ENCODE assay signal across 37 mouse cellular contexts in genomic region chr5:107698888-107699287, GRCm38 (mm10). TPM values are rescaled to one million over a fixed set of nuclear protein-coding genes. Genes with fewer than 3 reads are reported as not detected.
DNase-seq lines count a peak whose midpoint lies in the region; ATAC-seq and TF ChIP-seq lines count a peak whose summit lies in the region.
"Had no signal": no experiment of that assay in that cellular context is flagged by ENCODE, and none has a peak within 500 bp of the region (broad histone marks: within the 10 kb centered on the region; RNA-seq: fewer than 3 reads in every experiment).

No protein-coding gene starts in this region.

- no peak for TF ChIP-seq CTCF in liver, postnatal 0 days (IDR thresholded peaks at IDR 0.05; ENCODE audit: low read depth)

- 21% methylated on average over 8 of the region's 8 CpGs for WGBS in liver, postnatal 0 days (ENCODE audit: insufficient replicate concordance)

- H3K9ac ChIP-seq in liver, postnatal 0 days (replicated peaks) = no peak overlapping the region
- H3K9ac ChIP-seq: forebrain, embryonic 12.5 days; forebrain, postnatal 0 days; heart, embryonic 15.5 days; hindbrain, embryonic 14.5 days; limb, embryonic 15.5 days; midbrain, embryonic 13.5 days had no signal

- peak; percentile 27 for DNase-seq in CD4-positive, CD25-positive, alpha-beta regulatory T cell, adult 2 months (ENCODE audit: low read depth, low spot score)
- DNase-seq in liver, postnatal 0 days = no peak
- no peak for DNase-seq in liver
- DNase-seq in gastrocnemius, postnatal 4 days (ENCODE audit: low spot score in 2 of 2) = no peak
- no peak for DNase-seq in natural killer cell, adult 2 months (ENCODE audit: low spot score in 2 of 2)
- DNase-seq: adrenal gland, postnatal 14 days; cerebellum, adult 18-20 months; cerebellum, postnatal 10 days; forebrain, postnatal 0 days; kidney, adult 2 months; kidney, postnatal 36 days; left cerebral cortex, postnatal 4 days; lung, adult 2 months; lung, postnatal 10 days; right cerebral cortex, adult 18-20 months; spleen, adult 18-20 months; thymus, adult 18-20 months; thymus, postnatal 4 days had no signal

- H3K4me1 ChIP-seq in liver, postnatal 0 days (ENCODE audit: insufficient read depth) = no peaks in the 10 kb centered on the region
- H3K4me1 ChIP-seq: forebrain, embryonic 12.5 days; heart, embryonic 15.5 days; limb, embryonic 15.5 days; midbrain, embryonic 13.5 days had no signal

- no peak overlapping the region for H3K4me2 ChIP-seq in liver, postnatal 0 days (ENCODE audit: low read depth, low read length)
- H3K4me2 ChIP-seq: forebrain, embryonic 12.5 days; heart, embryonic 15.5 days; hindbrain, embryonic 14.5 days; limb, embryonic 15.5 days; midbrain, embryonic 13.5 days had no signal

- TF ChIP-seq EP300 in liver, postnatal 0 days (IDR thresholded peaks at IDR 0.05; ENCODE audit: low read depth) = no peak

- H3K9me3 ChIP-seq in liver, postnatal 0 days (ENCODE audit: low read length) = no peaks in the 10 kb centered on the region
- H3K9me3 ChIP-seq: forebrain, embryonic 12.5 days; heart, embryonic 10.5 days; heart, embryonic 15.5 days; limb, embryonic 15.5 days; midbrain, embryonic 13.5 days had no signal

- H3K27ac ChIP-seq in liver, postnatal 0 days (ENCODE audit: low read depth) = peak overlapping the region; percentile 37
- H3K27ac ChIP-seq: forebrain, embryonic 12.5 days; heart, embryonic 10.5 days; heart, embryonic 15.5 days; hindbrain, embryonic 14.5 days; layer of hippocampus, adult 2 months; limb, embryonic 15.5 days; midbrain, embryonic 13.5 days had no signal

- ATAC-seq in CD4-positive, CD25-positive, alpha-beta regulatory T cell, adult 4 months = no peak
- peak; percentile 64 for ATAC-seq in liver, postnatal 0 days
- ATAC-seq in hematopoietic stem cell, adult 5-6 weeks (replicated peaks in 1 of 2; ENCODE audit: insufficient read depth in 1 of 2, low FRiP score in 2 of 2, low TSS enrichment in 1 of 2, low read depth in 1 of 2, poor library complexity in 2 of 2, severe bottlenecking in 2 of 2) = peak; percentile 82 to 90
- ATAC-seq in monocyte, adult 5-6 weeks (replicated peaks; ENCODE audit: insufficient number of reproducible peaks, low FRiP score, low TSS enrichment, poor library complexity, severe bottlenecking) = peak; percentile 48; the same call in 1 of the 2 replicates
- ATAC-seq: forebrain, postnatal 0 days; inflammation-experienced regulatory T-cells, adult 6 months; midbrain, embryonic 13.5 days had no signal

- no peaks in the 10 kb centered on the region for H3K36me3 ChIP-seq in liver, postnatal 0 days (replicated peaks; ENCODE audit: insufficient read depth, low read length)
- H3K36me3 ChIP-seq: forebrain, embryonic 12.5 days; heart, embryonic 10.5 days; heart, embryonic 15.5 days; limb, embryonic 15.5 days; midbrain, embryonic 13.5 days had no signal

- H3K27me3 ChIP-seq in liver, postnatal 0 days (ENCODE audit: insufficient read depth, low read length) = 0 out of 2 replicates have a peak, but pooled peaks cover under 1% of the 10 kb centered on the region
- H3K27me3 ChIP-seq: forebrain, embryonic 12.5 days; heart, embryonic 15.5 days; limb, embryonic 15.5 days; midbrain, embryonic 13.5 days had no signal

- no peak overlapping the region for H3K4me3 ChIP-seq in liver, postnatal 0 days (ENCODE audit: low read depth, low read length)
- H3K4me3 ChIP-seq: erythroblast, embryonic 14.5 days; forebrain, embryonic 12.5 days; heart, embryonic 10.5 days; heart, embryonic 15.5 days; layer of hippocampus, adult 2 months; limb, embryonic 15.5 days; midbrain, embryonic 13.5 days had no signal

RNA-seq across cellular contexts. Expression of gene Gfi1, which starts 26.9 kb away (rescaled TPM):
- 1 to 10 TPM; 2.5 to 6.1 TPM for polyA plus RNA-seq in CD4-positive, CD25-positive, alpha-beta regulatory T cell, adult 4 months (2017; shearing (Covaris generic))
- 1.3 and 1.4 TPM in 2 replicates for polyA plus RNA-seq in liver, postnatal 0 days (2015; fragmentation: Nextera tagmentation; extraction: Ambion mirVana)
- total RNA-seq in hematopoietic stem cell, adult 5-6 weeks (2017) = 16.5 and 30.3 TPM in 2 replicates
- total RNA-seq in monocyte, adult 5-6 weeks (2017) = 3.3 to 15.9 TPM (median 3.8 TPM) in 3 replicates
- under 1 TPM; 0.26 to 0.66 TPM for total RNA-seq in gastrocnemius, postnatal 4 days (2021)
- total RNA-seq: forebrain, postnatal 0 days; gastrocnemius, adult 8-10 months; heart, postnatal 25 days; layer of hippocampus, adult 2 months; layer of hippocampus, postnatal 14 days; left cerebral cortex, adult 8-10 months had no signal
- polyA plus RNA-seq: cortical plate, adult 2 months; forebrain, embryonic 12.5 days; forebrain, postnatal 0 days; heart, embryonic 10.5 days; hindbrain, embryonic 14.5 days; kidney, embryonic 16.5 days; midbrain, embryonic 13.5 days; neural tube, embryonic 11.5 days had no signal
